Mouse (Mus musculus) testis, adult 2 months (tissue): ENCODE measurements at regions not wholly inside any gene's neighbourhood (a gene's known extent, or its start where the extent isn't known, plus 50 kb on each side); places are given as distances from the start of the nearest gene placed in this dataset.

Experiments
- H3K27ac ChIP-seq: fragments of 200-500 bp; 2 replicates; pipeline ENCODE4 v1.5.1; 2012; ENCODE audit warnings: low read depth, low read length; ENCODE audit not compliant: control insufficient read depth, insufficient read depth
- H3K27me3 ChIP-seq: fragments of 200-500 bp; 2 replicates; pipeline ENCODE4 v1.6.1; 2012; ENCODE audit warnings: mild to moderate bottlenecking, low read length, moderate library complexity; ENCODE audit not compliant: control insufficient read depth, insufficient read depth
- H3K36me3 ChIP-seq: fragments of 200-500 bp; 2 replicates; pipeline ENCODE4 v1.6.1; 2012; ENCODE audit warnings: mild to moderate bottlenecking, low read length; ENCODE audit not compliant: control insufficient read depth, insufficient read depth
- H3K4me1 ChIP-seq: fragments of 200-500 bp; 2 replicates; pipeline ENCODE4 v1.6.1; 2012; ENCODE audit warnings: low read length; ENCODE audit not compliant: control insufficient read depth, insufficient read depth
- H3K4me3 ChIP-seq: fragments of 200-500 bp; 2 replicates; pipeline ENCODE4 v1.5.1; 2012; ENCODE audit warnings: low read depth, mild to moderate bottlenecking, low read length, moderate library complexity, mixed read lengths; ENCODE audit not compliant: control insufficient read depth
- CTCF ChIP-seq: fragments of 200-500 bp; IDR thresholded peaks from 2 replicates; pipeline ENCODE4 v1.5.1; 2012; ENCODE audit warnings: low read depth, mild to moderate bottlenecking, inconsistent platforms, low read length, moderate library complexity; ENCODE audit not compliant: control insufficient read depth, insufficient read depth, insufficient replicate concordance
- POLR2A ChIP-seq: fragments of 200-500 bp; IDR thresholded peaks from 2 replicates; pipeline ENCODE4 v1.6.1; 2012; ENCODE audit warnings: low read depth, mild to moderate bottlenecking, inconsistent platforms, low read length, moderate library complexity; ENCODE audit not compliant: control insufficient read depth

DNA sequence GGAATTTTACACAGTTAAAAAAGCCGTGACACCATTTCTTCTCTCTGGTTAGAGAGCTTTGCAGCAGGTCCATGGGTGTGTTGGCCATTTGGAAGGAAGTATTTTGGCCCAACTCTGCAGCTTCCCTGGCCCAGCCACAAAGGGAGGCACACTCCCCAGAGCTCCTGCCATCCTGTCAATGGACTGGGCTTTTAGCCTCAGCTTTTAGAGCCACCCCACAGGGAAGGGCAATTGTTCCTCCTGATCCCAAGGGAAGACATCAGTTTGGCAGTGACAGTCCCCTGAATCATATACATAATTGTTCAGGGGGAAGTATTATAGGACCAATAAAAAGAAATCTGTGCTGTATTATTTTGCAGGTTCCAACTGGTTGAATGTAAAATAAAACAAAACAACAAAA, 200.1 kb downstream of the Zfp462 start:
- no peak overlapping the region for H3K27ac ChIP-seq
- no peaks in the 10 kb centered on the region for H3K27me3 ChIP-seq
- TF ChIP-seq CTCF (no peak), POLR2A (no peak)
- H3K4me1 ChIP-seq: no peaks in the 10 kb centered on the region
- no peak overlapping the region for H3K4me3 ChIP-seq
- H3K36me3 ChIP-seq: no peaks in the 10 kb centered on the region

- no peak for TF ChIP-seq CTCF
- no peak for TF ChIP-seq POLR2A
- no peaks in the 10 kb centered on the region for H3K27me3 ChIP-seq
- no peak overlapping the region for H3K27ac ChIP-seq
- no peaks in the 10 kb centered on the region for H3K36me3 ChIP-seq
- no peak overlapping the region for H3K4me3 ChIP-seq
- H3K4me1 ChIP-seq: no peaks in the 10 kb centered on the region
Measured at GRCm38 (mm10) chr4:55145968-55146367, 201.1 kb downstream of the Zfp462 start.

- no peak overlapping the region for H3K4me3 ChIP-seq
- no peaks in the 10 kb centered on the region for H3K27me3 ChIP-seq
- TF ChIP-seq POLR2A (no peak), CTCF (no peak)
- no peak overlapping the region for H3K27ac ChIP-seq
- no peaks in the 10 kb centered on the region for H3K4me1 ChIP-seq
- no peaks in the 10 kb centered on the region for H3K36me3 ChIP-seq
Measured at GRCm38 (mm10) chr4:55148380-55148779, 201.5 kb upstream of the Rad23b start.

DNA sequence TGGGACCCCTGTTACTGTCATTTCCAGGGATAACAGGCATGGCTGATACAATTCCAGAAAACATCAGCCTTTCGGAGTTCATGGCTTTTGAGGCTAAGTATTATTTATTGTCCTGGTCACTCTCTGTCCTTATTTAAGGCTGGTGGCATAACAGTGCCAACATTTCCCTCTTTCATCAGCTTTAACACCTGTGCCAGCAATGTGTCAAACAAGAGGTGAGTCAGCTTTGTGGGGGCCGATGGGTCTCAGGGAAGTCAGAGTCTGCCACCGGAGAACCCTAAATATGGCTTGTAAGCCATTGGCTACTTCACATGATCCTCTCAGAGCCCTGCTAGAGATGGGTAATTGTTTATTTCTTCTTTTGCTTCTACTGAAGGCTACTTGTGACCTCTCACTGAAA, 195.3 kb upstream of the Rad23b start:
- Histone ChIP-seq H3K4me1 (no peaks in the 10 kb centered on the region), H3K27ac (no peak overlapping the region), H3K27me3 (no peaks in the 10 kb centered on the region), H3K4me3 (no peak overlapping the region), H3K36me3 (no peaks in the 10 kb centered on the region)
- no peak for TF ChIP-seq POLR2A

DNA sequence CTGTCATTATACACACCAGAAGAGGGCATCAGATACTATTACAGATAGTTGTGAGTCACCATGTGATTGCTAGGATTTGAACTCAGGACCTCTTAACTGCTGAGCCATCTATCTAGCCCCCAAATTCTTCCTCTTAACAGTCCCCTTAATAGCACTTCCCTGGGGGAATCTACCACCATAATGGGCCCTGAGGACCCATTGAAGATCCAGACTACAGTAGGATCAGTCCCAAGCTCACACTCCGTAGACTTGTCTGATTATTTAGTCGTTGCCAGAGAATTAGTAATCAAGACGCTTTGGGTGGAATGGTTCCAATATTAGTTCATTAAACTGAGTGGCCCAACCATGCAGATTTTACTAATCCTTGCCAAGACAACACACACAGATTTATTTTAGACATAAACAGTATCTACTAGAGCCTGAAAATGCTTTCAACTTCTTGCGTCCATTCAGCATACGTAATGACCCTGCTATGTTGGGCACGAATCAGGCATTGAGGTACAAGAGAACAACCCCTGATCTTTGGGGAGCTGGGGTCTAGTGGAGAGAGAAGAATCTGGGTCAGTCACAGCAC, 191.6 kb upstream of the Rad23b start:
- Histone ChIP-seq H3K27me3 (no peaks in the 10 kb centered on the region), H3K36me3 (no peaks in the 10 kb centered on the region), H3K27ac (no peak overlapping the region), H3K4me1 (no peaks in the 10 kb centered on the region), H3K4me3 (no peak overlapping the region)
- TF ChIP-seq CTCF (no peak), POLR2A (no peak)

DNA sequence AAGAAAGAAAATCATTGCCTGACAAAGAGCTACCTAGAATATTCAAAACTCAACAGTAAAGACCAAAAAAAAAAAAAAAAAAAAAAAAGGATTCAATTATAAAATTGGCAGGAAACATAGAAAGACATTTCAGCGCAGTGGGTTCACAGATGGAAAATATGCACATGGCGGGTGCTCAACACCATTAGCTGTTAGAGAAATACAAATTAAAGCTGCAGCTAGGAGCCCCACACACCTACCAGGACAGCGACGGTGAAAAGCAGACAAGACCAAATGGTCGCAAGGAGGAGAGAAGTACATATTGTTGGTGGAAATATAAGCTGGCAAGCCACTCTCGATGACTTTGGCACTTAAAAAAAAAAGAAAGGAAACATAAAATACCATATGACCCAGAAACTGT, 183.6 kb upstream of the Rad23b start:
- H3K4me1 ChIP-seq: no peaks in the 10 kb centered on the region
- no peaks in the 10 kb centered on the region for H3K27me3 ChIP-seq
- no peak overlapping the region for H3K4me3 ChIP-seq
- no peaks in the 10 kb centered on the region for H3K36me3 ChIP-seq
- TF ChIP-seq CTCF: no peak
- TF ChIP-seq POLR2A: no peak
- no peak overlapping the region for H3K27ac ChIP-seq

DNA sequence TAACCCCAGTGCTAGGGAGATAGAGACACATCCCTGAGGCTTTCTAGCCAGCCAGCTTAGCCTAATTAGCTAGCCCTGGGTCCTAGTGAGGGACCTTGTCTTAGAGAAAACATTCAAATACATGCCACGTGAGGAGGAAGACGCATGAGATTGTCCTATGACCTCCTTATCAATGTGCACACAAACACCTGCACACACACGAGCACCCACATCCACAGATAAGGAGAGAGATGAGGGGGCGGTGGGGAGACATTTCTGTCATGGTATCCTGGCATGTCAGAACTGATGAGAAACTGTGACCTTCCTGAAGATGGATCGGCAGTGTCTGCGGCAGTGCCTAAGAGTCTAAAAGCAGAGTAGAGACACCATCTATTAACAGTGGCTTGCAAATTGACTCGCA, 180.8 kb upstream of the Rad23b start:
- Histone ChIP-seq H3K36me3 (no peaks in the 10 kb centered on the region), H3K27me3 (no peaks in the 10 kb centered on the region), H3K4me3 (no peak overlapping the region), H3K27ac (no peak overlapping the region), H3K4me1 (no peaks in the 10 kb centered on the region)
- no peak for TF ChIP-seq CTCF
- no peak for TF ChIP-seq POLR2A

DNA sequence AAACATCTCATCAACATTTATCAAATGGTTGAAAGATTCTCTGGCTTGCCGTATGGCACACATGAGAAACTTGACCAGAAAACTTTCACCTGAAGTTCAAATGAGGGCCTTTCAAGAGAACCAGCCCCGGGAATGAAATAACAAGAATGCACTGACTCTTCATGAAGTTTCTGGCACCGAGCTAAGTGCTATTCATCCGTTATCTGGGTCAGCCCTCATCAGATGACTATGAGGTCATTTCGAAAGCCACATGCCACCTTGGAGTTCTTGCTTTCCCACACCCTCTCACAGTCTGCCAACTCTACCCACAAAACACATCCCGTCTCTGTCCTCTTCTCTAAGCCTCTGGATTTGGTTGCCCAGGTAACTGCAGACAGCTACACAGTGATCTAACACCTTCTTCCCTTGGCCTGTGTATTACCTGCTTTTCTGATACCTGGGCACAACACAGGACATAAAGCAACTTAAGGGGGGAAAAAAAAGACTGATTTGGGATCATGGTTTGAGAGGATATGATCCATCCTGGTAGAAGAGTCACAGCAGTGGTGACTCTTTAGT, 177.4 kb upstream of the Rad23b start:
- Histone ChIP-seq H3K4me1 (no peaks in the 10 kb centered on the region), H3K4me3 (no peak overlapping the region)
- TF ChIP-seq POLR2A (no peak), CTCF (no peak)

More for the DNA sequence above, 177.4 kb upstream of the Rad23b start:
- H3K27me3 ChIP-seq: no peaks in the 10 kb centered on the region
- H3K36me3 ChIP-seq: no peaks in the 10 kb centered on the region
- H3K27ac ChIP-seq: no peak overlapping the region
